Mouse (Mus musculus) stomach, postnatal 0 days (tissue): ENCODE measurements around the gene Eng. TPM values are rescaled to one million over a fixed set of nuclear protein-coding genes. Genes with fewer than 3 reads are reported as not detected.
A peak's percentile ranks its signal among the peaks of the same experiment; 100 is the strongest.

Experiments
- ATAC-seq: fragments of 200-750 bp; cut with Nextera tagmentation; 2 replicates; pipeline ENCODE4 v1.8.0; 2017; ENCODE audit not compliant: low FRiP score, low TSS enrichment
- DNase-seq: peaks from one replicate; pipeline ENCODE4 v3.0.0-alpha.2; 2016; ENCODE audit warnings: low spot score
- H3K27ac ChIP-seq: fragments of 300-500 bp; sonication (generic); replicated peaks from 2 replicates; pipeline ENCODE4 v1.5.1; 2014; ENCODE audit warnings: mild to moderate bottlenecking, control low read depth
- H3K27me3 ChIP-seq: fragments of 300-500 bp; sonication (generic); 2 replicates; pipeline ENCODE4 v1.6.1; 2014; ENCODE audit warnings: low read length; ENCODE audit not compliant: control insufficient read depth, insufficient read depth
- H3K36me3 ChIP-seq: fragments of 300-500 bp; sonication (generic); 2 replicates; pipeline ENCODE4 v1.6.1; 2014; ENCODE audit warnings: low read length, mixed read lengths; ENCODE audit not compliant: control insufficient read depth, insufficient read depth
- H3K4me1 ChIP-seq: fragments of 300-500 bp; sonication (generic); replicated peaks from 2 replicates; pipeline ENCODE4 v1.6.1; 2014; ENCODE audit warnings: antibody characterized with exemption; ENCODE audit not compliant: control insufficient read depth, insufficient read depth
- H3K4me2 ChIP-seq: fragments of 300-500 bp; sonication (generic); replicated peaks from 2 replicates; pipeline ENCODE4 v1.6.1; 2014; ENCODE audit warnings: low read depth, mild to moderate bottlenecking, control low read depth, moderate library complexity
- H3K4me3 ChIP-seq: fragments of 300-500 bp; sonication (generic); 2 replicates; pipeline ENCODE4 v1.5.1; 2014; ENCODE audit warnings: low read depth, low read length, control low read depth
- H3K9ac ChIP-seq: fragments of 300-500 bp; sonication (generic); 2 replicates; pipeline ENCODE4 v1.6.1; 2014; ENCODE audit warnings: mild to moderate bottlenecking, low read length, control low read depth, mixed read lengths
- H3K9me3 ChIP-seq: fragments of 300-500 bp; sonication (generic); 2 replicates; pipeline ENCODE4 v1.6.1; 2016; ENCODE audit warnings: low read length; ENCODE audit not compliant: control insufficient read depth
- CTCF ChIP-seq: IDR thresholded peaks from 2 replicates; pipeline ENCODE4 v1.5.1; 2016; ENCODE audit warnings: antibody characterized with exemption, low read depth, mild to moderate bottlenecking, moderate library complexity
- EP300 ChIP-seq: optimal IDR thresholded peaks from 2 replicates; pipeline ENCODE3; 2016; ENCODE audit warnings: antibody characterized with exemption
- WGBS: fragments of 180-500 bp; shearing (Covaris S2); extraction: QIAGEN DNeasy Blood & Tissue Kit; methylation state at CpG from one replicate; pipeline ENCODE4 v1.1.7; 2014; 5-methylcytosine and 5-hydroxymethylcytosine counted together
- polyA plus RNA-seq: library from polyadenylated mRNA; unstranded; fragments of >200 nt; fragmentation: Nextera tagmentation; extraction: Ambion mirVana; gene quantifications from 2 replicates; pipeline ENCODE4 v1.2.1, GENCODE M21; 2015

Gene Eng
- polyA plus RNA-seq, 1 experiment from 2014 or later, result 23.0 TPM

DNA sequence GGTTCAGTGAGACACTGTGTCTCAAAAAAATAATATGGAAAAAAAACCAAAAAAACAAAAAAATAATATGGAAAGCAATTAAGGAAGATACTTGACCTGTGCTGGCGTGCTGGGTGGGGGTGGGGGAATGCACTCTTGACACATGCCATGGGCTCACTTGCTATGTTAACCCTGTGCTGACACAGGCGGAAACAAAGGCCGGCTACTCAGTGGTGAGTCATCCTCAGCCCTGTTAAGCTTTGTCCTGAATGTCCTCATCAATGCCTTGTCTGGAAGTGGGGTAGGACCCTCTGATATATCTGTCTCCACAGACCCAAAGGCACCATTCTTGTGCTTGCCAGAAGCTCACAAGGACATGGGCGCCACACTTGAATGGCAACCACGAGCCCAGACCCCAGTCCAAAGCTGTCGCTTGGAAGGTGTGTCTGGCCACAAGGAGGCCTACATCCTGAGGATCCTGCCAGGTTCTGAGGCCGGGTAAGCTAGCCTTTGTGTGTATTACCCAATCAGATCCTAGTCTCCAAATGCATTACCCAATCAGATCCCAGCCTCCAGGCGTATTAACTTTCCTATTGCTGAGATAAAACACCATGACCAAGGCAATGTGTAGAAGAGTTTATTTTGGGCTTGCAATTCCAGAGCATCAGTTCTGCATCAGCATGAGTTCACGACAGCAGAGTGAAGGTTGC, 25.7 kb downstream of the Eng start:
- peak; percentile 24; the same call in 1 of the 2 replicates for TF ChIP-seq CTCF
- TF ChIP-seq EP300, result no peak
- ATAC-seq (no peak), DNase-seq (no peak)
- Histone ChIP-seq H3K4me3 (no peak overlapping the region), H3K27me3 (no peaks in the 10 kb centered on the region), H3K9ac (no peak overlapping the region), H3K4me1 (no peaks in the 10 kb centered on the region), H3K27ac (no peak overlapping the region), H3K4me2 (no peak overlapping the region), H3K36me3 (0 out of 2 replicates have a peak, but pooled peaks cover 7% of the 10 kb centered on the region), H3K9me3 (no peaks in the 10 kb centered on the region)
- WGBS, result 69% methylated on average over 9 of the region's 9 CpGs

DNA sequence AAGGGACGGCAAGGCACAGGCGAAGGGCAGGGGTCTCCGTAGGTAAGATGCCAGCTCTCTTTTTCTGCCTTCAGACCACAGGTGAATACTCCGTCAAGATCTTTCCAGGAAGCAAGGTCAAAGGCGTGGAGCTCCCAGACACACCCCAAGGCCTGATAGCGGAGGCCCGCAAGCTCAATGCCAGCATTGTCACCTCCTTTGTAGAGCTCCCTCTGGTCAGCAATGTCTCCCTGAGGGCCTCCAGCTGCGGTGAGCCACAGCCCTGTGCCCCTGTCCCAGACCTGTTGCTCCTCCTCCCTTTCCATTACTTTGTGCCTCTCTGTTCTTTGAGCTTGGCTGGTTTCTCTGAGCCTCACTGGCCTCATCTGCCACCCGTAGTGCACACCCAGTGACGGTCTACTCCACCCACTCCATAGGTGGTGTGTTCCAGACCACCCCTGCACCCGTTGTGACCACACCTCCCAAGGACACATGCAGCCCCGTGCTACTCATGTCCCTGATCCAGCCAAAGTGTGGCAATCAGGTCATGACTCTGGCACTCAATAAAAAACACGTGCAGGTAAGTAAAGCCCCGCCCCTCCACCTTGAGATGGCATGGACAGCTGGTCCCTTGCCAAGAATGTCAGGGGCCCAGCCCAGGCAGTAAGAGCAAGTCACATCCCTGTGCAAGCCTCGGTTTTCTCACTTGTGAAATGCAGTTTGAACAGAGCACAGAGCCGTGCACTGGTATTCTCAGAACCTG, 27.0 kb downstream of the Eng start:
- TF ChIP-seq CTCF (no peak), EP300 (no peak)
- Histone ChIP-seq H3K4me2 (no peak overlapping the region), H3K9ac (no peak overlapping the region), H3K27ac (0 out of 2 replicates have a peak overlapping the region, but pooled peaks have one; percentile 18), H3K36me3 (0 out of 2 replicates have a peak, but pooled peaks cover 7% of the 10 kb centered on the region), H3K9me3 (no peaks in the 10 kb centered on the region), H3K4me3 (no peak overlapping the region), H3K27me3 (no peaks in the 10 kb centered on the region), H3K4me1 (no peaks in the 10 kb centered on the region)
- peak; percentile 81 for ATAC-seq
- 53% methylated on average over 16 of the region's 16 CpGs for WGBS
- DNase-seq, result peak; percentile 83

- ATAC-seq (no peak), DNase-seq (no peak)
- WGBS, result 87% methylated on average over 3 of the region's 3 CpGs
- Histone ChIP-seq H3K9me3 (no peaks in the 10 kb centered on the region), H3K27ac (no peak overlapping the region), H3K36me3 (0 out of 2 replicates have a peak, but pooled peaks cover 7% of the 10 kb centered on the region), H3K4me3 (no peak overlapping the region), H3K4me2 (no peak overlapping the region), H3K4me1 (no peaks in the 10 kb centered on the region; the same call in 1 of the 2 replicates), H3K27me3 (no peaks in the 10 kb centered on the region), H3K9ac (no peak overlapping the region)
- TF ChIP-seq EP300 (no peak), CTCF (peak; percentile 46)
These were observed 30.4 kb downstream of the Eng start for GRCm38 (mm10) chr2:32676821-32677220.

DNA sequence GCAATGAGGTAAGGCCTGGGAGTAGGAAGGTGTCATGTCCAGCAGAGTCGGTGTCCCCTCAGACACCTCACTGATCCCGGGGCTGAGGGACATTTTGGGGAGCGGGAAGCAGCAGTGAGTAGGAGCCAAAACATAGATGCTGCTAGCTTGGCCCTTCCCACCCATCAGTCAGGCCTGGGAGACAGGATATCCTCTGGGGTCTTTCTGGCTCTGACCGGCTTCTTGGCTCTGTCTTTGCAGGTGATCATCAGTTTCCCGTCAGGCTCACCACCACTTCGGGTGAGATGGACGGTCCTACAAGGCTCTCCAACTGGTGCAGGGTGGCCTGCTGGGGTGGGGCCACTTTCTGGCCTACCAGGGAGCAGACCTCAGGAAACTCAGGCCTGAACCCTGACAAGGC, 31.3 kb downstream of the Eng start:
- H3K4me3 ChIP-seq, result no peak overlapping the region
- no peak overlapping the region for H3K4me2 ChIP-seq
- H3K27ac ChIP-seq, result no peak overlapping the region
- no peaks in the 10 kb centered on the region for H3K9me3 ChIP-seq
- peaks cover 5% of the 10 kb centered on the region; the same call in 1 of the 2 replicates for H3K36me3 ChIP-seq
- H3K9ac ChIP-seq, result no peak overlapping the region
- H3K4me1 ChIP-seq, result no peaks in the 10 kb centered on the region; the same call in 1 of the 2 replicates
- DNase-seq (no peak), ATAC-seq (no peak)
- TF ChIP-seq CTCF (no peak), EP300 (no peak)
- 85% methylated on average over 7 of the region's 7 CpGs for WGBS
- H3K27me3 ChIP-seq, result no peaks in the 10 kb centered on the region

GRCm38 (mm10) chr2:32680051-32680451, 33.7 kb downstream of the Eng start:
- Histone ChIP-seq H3K9ac (no peak overlapping the region), H3K9me3 (no peaks in the 10 kb centered on the region), H3K36me3 (peaks cover 16% of the 10 kb centered on the region), H3K27ac (peak overlapping the region; percentile 74), H3K4me1 (no peaks in the 10 kb centered on the region; the same call in 1 of the 2 replicates), H3K4me3 (no peak overlapping the region), H3K4me2 (no peak overlapping the region), H3K27me3 (no peaks in the 10 kb centered on the region)
- ATAC-seq, result peak; percentile 80
- no peak for TF ChIP-seq CTCF
- TF ChIP-seq EP300, result no peak
- DNase-seq, result peak; percentile 51
- WGBS, result 26% methylated on average over 7 of the region's 7 CpGs
